Mouse (Mus musculus) megakaryocyte, embryonic 14.5 days (primary cell): ENCODE measurements at regions not wholly inside any gene's neighbourhood (a gene's known extent, or its start where the extent isn't known, plus 50 kb on each side); places are given as distances from the start of the nearest gene placed in this dataset.

ENCODE experiments used
- H3K27me3 ChIP-seq: replicated peaks from 2 replicates; pipeline ENCODE3; 2012; ENCODE audit warnings: inconsistent platforms
- H3K36me3 ChIP-seq: replicated peaks from 2 replicates; pipeline ENCODE3; 2012; ENCODE audit warnings: low read length, inconsistent platforms, mixed read lengths
- H3K4me1 ChIP-seq: 2 replicates; pipeline ENCODE4 v1.6.1; 2012; ENCODE audit warnings: inconsistent platforms
- H3K4me3 ChIP-seq: replicated peaks from 2 replicates; pipeline ENCODE3; 2012; ENCODE audit warnings: moderate library complexity, mild to moderate bottlenecking, inconsistent platforms
- H3K9me3 ChIP-seq: 2 replicates; pipeline ENCODE4 v1.6.1; 2012; ENCODE audit warnings: inconsistent platforms
- FLI1 ChIP-seq: IDR thresholded peaks from 2 replicates; pipeline ENCODE4 v1.6.1; 2012; ENCODE audit warnings: low read length, inconsistent platforms, mixed read lengths
- GATA1 ChIP-seq: IDR thresholded peaks from 3 replicates; pipeline ENCODE4 v1.6.1; 2012; ENCODE audit warnings: mixed read lengths, low read length, inconsistent platforms, borderline replicate concordance

DNA sequence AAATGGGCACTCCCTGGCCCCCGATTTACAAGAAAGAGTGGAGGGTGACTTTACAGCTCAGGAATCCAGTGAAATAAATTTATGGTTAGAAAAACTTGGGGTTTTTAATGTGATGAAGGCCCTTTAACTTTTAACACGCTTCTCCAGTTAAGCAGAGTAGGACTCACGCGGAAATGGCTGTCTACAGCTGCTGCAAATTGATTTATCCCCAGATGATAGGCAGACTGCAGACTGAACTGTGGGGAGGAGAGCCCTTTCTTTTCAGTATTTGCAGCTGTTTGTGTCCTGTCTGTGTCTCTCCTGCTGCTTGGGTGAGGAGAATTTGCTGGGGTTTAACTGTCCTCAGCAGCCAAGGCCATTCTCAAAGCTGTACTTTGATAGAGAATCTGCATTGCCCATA is 132.0 kb upstream of the Mki67 start:
- peaks cover 48% of the 10 kb centered on the region for H3K27me3 ChIP-seq
- no peak overlapping the region for H3K4me3 ChIP-seq
- H3K36me3 ChIP-seq, result no peaks in the 10 kb centered on the region
- H3K9me3 ChIP-seq, result no peaks in the 10 kb centered on the region
- TF ChIP-seq GATA1, result no peak
- no peak for TF ChIP-seq FLI1
- peaks cover 10% of the 10 kb centered on the region for H3K4me1 ChIP-seq

DNA sequence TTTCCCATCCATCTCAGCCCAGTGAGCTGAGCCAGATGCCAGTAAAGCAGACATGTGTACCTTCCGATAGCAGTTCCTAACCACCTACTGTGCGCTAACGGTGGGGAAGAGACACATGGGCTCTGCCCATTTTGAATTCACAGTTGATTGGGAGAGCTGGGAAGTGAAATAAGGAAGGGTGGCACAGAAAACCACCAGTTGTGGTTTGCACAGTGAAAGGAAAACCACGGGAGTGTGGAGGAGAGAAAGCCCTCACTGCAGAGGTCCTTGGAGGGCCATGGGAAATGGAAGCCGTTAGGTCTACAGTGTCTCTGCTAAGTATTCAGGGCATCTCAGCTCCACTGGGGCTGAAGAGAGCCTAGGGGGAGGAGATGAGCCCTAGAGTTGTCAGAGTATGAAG is 132.7 kb upstream of the Mki67 start:
- Histone ChIP-seq H3K9me3 (no peaks in the 10 kb centered on the region), H3K27me3 (peaks cover 54% of the 10 kb centered on the region), H3K4me1 (peaks cover 10% of the 10 kb centered on the region), H3K4me3 (no peak overlapping the region), H3K36me3 (no peaks in the 10 kb centered on the region)
- TF ChIP-seq GATA1, result no peak
- no peak for TF ChIP-seq FLI1

DNA sequence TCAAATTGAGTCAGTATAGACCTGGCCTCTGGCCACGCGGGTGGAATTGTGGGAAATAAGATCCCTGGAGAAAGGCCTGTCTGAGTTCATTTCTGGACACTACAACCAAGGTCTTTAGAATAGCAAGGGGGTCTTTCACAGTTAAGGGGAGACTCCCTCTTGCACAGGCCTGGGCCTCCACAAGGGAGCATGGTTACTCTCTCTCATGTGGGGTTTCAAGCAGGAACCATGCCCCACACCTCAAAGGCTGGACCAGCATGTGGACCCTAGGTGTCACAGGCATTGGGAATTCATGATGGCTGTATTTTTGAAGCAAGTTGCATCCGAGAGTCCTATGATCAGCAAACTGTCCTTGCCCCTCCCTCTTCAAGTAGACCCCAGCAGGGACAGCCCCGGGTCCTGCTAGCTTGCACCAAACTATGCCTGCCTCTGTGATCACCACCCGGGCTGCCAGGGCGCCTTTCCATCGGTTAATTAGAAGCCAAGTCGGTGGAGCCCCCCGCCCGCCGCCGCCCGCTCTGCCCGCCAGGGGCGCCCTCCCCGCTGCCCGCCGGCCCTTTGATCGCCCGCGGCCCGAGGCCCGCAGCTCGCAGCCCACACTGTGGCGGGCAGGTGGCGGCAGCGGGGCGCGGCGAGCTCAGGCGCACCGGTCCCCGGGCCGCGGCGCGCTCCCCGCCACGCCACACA is 137.1 kb upstream of the Mki67 start:
- no peaks in the 10 kb centered on the region for H3K9me3 ChIP-seq
- H3K4me1 ChIP-seq, result peaks cover 5% of the 10 kb centered on the region
- H3K36me3 ChIP-seq, result no peaks in the 10 kb centered on the region
- no peak for TF ChIP-seq GATA1
- TF ChIP-seq FLI1, result no peak
- no peak overlapping the region for H3K4me3 ChIP-seq
- peaks cover 56% of the 10 kb centered on the region for H3K27me3 ChIP-seq

DNA sequence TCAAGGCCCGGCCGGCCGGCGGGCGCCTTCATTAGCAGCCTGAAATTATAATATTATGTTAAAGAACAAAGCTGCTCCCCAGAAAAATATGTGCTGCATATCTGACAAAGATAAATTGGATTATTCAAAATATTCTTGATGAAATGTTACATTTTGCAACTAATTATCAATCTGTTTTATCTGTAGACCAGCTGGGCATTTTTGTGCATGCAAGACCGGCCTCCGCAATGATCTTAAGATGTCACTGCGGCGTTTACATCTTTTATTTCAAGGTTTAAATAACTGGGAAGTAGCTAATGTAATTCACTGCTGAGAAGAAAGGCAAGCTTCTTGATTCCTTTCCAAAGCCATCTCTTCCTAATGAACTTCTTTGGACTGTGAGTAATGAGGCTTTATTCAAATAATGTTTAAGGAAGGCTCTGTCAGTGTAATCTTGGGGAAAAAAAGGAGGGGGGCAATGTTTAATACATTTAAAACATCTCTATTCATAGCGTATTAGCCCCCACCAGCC is 137.7 kb upstream of the Mki67 start:
- peaks cover 53% of the 10 kb centered on the region for H3K27me3 ChIP-seq
- no peak overlapping the region for H3K4me3 ChIP-seq
- H3K4me1 ChIP-seq, result peaks cover 3% of the 10 kb centered on the region
- TF ChIP-seq GATA1 (no peak), FLI1 (no peak)
- no peaks in the 10 kb centered on the region for H3K36me3 ChIP-seq
- H3K9me3 ChIP-seq, result no peaks in the 10 kb centered on the region

DNA sequence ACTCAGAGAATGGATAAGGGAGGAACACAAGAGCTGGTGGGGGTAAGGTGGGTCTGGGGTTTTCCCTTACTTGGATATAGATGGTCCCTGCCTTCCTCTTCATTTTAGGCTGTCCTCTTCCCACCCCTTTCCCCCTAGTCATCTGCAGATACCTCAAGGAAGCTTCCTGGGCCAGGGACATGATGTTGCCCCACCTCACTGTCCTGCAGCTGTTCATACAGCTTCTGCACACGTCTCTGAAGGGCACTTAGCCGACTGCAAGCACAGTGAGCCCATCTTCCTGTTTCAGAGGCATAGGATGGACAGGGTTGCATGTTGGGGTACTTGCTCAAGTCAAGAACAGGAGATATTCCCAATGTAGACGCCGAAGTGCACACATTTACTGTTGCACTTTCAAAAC is 144.1 kb upstream of the Mki67 start:
- TF ChIP-seq FLI1 (no peak), GATA1 (no peak)
- peaks cover 18% of the 10 kb centered on the region for H3K27me3 ChIP-seq
- H3K9me3 ChIP-seq, result no peaks in the 10 kb centered on the region
- H3K36me3 ChIP-seq, result no peaks in the 10 kb centered on the region
- no peak overlapping the region for H3K4me3 ChIP-seq
- no peaks in the 10 kb centered on the region for H3K4me1 ChIP-seq

DNA sequence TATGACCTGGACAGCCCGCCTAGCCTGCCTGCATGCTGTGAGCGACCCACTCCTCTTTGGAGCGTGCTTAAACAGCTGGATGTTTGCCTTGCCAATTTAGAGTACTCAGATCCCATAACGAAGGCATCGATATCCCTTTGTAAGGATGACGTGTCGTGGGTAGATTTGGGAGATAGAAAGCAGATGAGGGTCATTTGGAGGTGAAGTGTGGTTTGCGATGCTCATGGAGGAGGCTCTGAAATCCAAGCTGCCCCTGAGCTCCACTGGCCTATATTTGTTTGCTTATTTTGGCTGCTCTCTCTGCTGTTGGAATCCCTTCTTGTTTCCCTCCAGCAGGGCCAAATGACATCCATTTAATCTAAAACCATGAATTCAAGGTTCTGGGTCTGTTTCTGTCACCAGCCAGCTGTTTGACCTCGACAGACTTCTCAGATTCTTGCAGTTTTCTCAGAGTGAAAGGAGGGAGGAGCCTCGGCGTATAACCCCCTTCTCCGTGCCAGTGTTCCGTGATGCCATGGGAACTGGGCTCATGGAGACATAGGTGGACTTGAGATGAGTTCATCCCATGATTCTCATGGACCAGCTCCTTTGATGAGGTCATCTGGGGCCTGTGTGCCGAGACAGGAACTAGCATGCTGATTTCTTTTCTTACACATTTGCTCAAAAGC is 144.7 kb upstream of the Mki67 start:
- no peaks in the 10 kb centered on the region for H3K9me3 ChIP-seq
- H3K27me3 ChIP-seq, result peaks cover 18% of the 10 kb centered on the region
- H3K4me1 ChIP-seq, result no peaks in the 10 kb centered on the region

DNA sequence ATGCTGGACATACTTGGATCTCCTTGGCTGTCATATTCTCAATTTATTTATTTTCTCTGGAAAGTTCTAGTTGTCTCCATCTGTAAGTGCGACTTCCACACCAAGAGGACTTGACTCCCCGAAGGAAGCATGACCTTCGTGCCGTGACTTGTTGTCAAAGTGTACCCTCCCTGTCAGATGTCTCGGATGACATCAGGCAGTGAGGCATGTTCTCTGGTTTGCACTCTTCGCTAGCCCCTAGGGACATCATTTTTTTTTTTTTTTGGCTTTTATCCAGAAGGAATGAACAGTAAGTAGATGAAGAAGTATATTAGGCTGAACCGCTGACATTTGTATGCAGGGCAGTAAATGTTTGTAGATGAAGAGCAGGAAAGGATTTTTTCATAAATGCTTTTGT is 145.2 kb upstream of the Mki67 start:
- H3K27me3 ChIP-seq, result peaks cover 18% of the 10 kb centered on the region
- no peak for TF ChIP-seq GATA1
- no peak for TF ChIP-seq FLI1
- no peaks in the 10 kb centered on the region for H3K4me1 ChIP-seq
- no peaks in the 10 kb centered on the region for H3K36me3 ChIP-seq
- no peak overlapping the region for H3K4me3 ChIP-seq
- no peaks in the 10 kb centered on the region for H3K9me3 ChIP-seq

More for the DNA sequence above, 144.7 kb upstream of the Mki67 start:
- TF ChIP-seq GATA1, result no peak
- no peak for TF ChIP-seq FLI1
- Histone ChIP-seq H3K36me3 (no peaks in the 10 kb centered on the region), H3K4me3 (no peak overlapping the region)

DNA sequence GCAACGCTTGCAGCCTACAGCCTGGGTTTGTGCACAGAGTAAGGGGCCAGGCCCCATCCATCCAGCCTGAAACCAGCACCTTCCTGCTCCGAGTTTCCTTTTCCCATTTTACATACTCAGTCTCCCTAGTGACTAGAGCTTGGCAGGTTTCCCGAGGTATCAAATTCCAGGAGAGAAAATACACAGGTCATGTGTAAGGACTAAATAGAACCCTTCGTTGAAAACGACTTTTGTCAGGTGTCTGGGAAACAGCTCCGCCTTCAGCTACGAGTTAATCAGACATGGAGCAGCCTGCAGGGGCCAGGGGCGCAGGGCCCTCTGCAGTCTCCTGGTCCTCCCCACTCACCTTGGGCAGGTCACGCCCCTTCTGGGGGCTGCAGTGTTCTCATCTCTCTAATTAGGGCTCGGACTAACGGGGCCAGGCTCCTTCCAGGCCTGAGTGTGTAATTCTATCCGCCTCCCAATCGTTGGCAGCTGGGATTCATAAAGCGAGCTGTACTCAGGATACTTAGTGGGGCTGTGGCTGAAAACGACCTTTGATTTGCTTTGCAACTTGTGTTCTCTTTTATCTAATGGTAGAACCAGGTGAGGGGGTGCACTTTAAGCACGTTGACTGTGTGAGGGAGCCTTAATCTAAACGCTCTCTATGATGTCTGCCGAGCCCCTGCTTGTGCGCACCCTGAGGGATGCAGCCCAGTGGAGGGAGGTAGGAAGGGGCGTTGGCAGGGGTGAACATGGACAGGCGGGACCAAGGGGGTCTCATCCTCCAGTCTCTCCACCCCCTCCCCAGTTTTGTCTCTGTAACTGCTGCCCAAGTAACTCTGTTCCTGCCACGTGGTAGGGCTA is 147.6 kb upstream of the Mki67 start:
- Histone ChIP-seq H3K9me3 (no peaks in the 10 kb centered on the region), H3K27me3 (peaks cover 14% of the 10 kb centered on the region)

DNA sequence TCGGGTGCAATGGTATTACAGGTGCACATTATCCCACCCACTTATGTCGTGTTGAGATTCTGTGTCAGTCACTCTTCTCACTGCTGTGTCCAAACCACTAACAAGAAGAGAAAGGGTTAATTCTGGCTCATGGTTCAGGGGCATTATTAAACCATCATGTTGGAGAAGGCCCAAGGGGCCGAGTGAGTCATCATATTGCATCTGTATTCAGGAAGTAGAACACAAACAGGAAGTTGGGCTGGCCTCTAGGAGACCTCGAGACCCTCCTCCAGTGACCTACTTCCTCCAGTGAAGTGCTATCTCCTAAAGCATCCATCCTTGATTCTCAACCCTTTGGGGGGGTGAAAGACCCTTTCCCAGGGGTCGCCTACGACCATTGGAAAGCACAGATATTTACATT is 154.8 kb upstream of the Mki67 start:
- no peak overlapping the region for H3K4me3 ChIP-seq
- TF ChIP-seq FLI1 (no peak), GATA1 (no peak)
- H3K36me3 ChIP-seq, result no peaks in the 10 kb centered on the region
- no peaks in the 10 kb centered on the region for H3K9me3 ChIP-seq
- H3K27me3 ChIP-seq, result peaks cover 2% of the 10 kb centered on the region
- no peaks in the 10 kb centered on the region for H3K4me1 ChIP-seq

More for the DNA sequence above, 147.6 kb upstream of the Mki67 start:
- Histone ChIP-seq H3K4me1 (no peaks in the 10 kb centered on the region), H3K4me3 (no peak overlapping the region), H3K36me3 (no peaks in the 10 kb centered on the region)
- TF ChIP-seq GATA1 (no peak), FLI1 (no peak)
